In genomic region chr4:95160912-95161669, GRCm38 (mm10) we compare ENCODE assay signal across 8 mouse cellular contexts.
A peak's percentile ranks its signal among the peaks of the same experiment; 100 is the strongest.
DNase-seq lines count a peak whose midpoint lies in the region; ATAC-seq and TF ChIP-seq lines count a peak whose summit lies in the region.

No protein-coding gene starts in this region.

- H3K4me1 ChIP-seq in E14TG2a.4 (replicated peaks; ENCODE audit: low read depth, low read length) = peaks cover 27% of the 10 kb centered on the region
- H3K4me1 ChIP-seq in forebrain, embryonic 12.5 days = peaks cover 5% of the 10 kb centered on the region; the same call in 1 of the 2 replicates
- H3K4me1 ChIP-seq in heart, postnatal 0 days (ENCODE audit: control insufficient read depth, insufficient read depth) = peaks cover 24% of the 10 kb centered on the region
- H3K4me1 ChIP-seq in liver, embryonic 15.5 days (replicated peaks) = peaks cover 61% of the 10 kb centered on the region
- no peaks in the 10 kb centered on the region for H3K4me1 ChIP-seq in neural tube, embryonic 11.5 days (ENCODE audit: control insufficient read depth, insufficient read depth, low read length)
- peaks cover 20% of the 10 kb centered on the region for H3K4me1 ChIP-seq in stomach, embryonic 16.5 days (ENCODE audit: control insufficient read depth, insufficient read depth, low read length)

- peak; percentile 89 for DNase-seq in heart, postnatal 0 days (ENCODE audit: low spot score)
- peak; percentile 87 to 94 for DNase-seq in kidney, postnatal 4 days
- peak; percentile 86 for DNase-seq in neural tube, embryonic 11.5 days (ENCODE audit: low spot score)

- H3K9me3 ChIP-seq in E14TG2a.4 (ENCODE audit: low read length) = peaks cover 15% of the 10 kb centered on the region
- no peaks in the 10 kb centered on the region for H3K9me3 ChIP-seq in forebrain, embryonic 12.5 days
- H3K9me3 ChIP-seq in heart, postnatal 0 days (replicated peaks; ENCODE audit: control insufficient read depth, low read length) = no peaks in the 10 kb centered on the region
- H3K9me3 ChIP-seq in liver, embryonic 15.5 days (replicated peaks) = no peaks in the 10 kb centered on the region
- H3K9me3 ChIP-seq in neural tube, embryonic 11.5 days (ENCODE audit: control insufficient read depth, low read length) = no peaks in the 10 kb centered on the region
- no peaks in the 10 kb centered on the region for H3K9me3 ChIP-seq in stomach, embryonic 16.5 days (replicated peaks; ENCODE audit: control insufficient read depth, low read length)

- H3K9ac ChIP-seq in forebrain, embryonic 12.5 days = peak overlapping the region; percentile 72
- H3K9ac ChIP-seq in heart, postnatal 0 days (replicated peaks; ENCODE audit: low read depth, low read length) = peak overlapping the region; percentile 58
- peak overlapping the region; percentile 77 for H3K9ac ChIP-seq in liver, embryonic 15.5 days
- H3K9ac ChIP-seq in neural tube, embryonic 11.5 days (ENCODE audit: low read length) = peak overlapping the region; percentile 71
- peak overlapping the region; percentile 80 for H3K9ac ChIP-seq in stomach, embryonic 16.5 days (ENCODE audit: low read length)

- peak; percentile 87 for ATAC-seq in cerebellum, adult (ENCODE audit: insufficient number of reproducible peaks, low FRiP score, low TSS enrichment)
- ATAC-seq in forebrain, embryonic 12.5 days (ENCODE audit: low FRiP score) = peak; percentile 95
- peak; percentile 96 for ATAC-seq in heart, postnatal 0 days (ENCODE audit: insufficient read depth, low read depth)
- peak; percentile 98 for ATAC-seq in liver, embryonic 15.5 days (ENCODE audit: insufficient read depth)
- ATAC-seq in neural tube, embryonic 11.5 days (ENCODE audit: insufficient read depth, low FRiP score, low TSS enrichment) = peak; percentile 95
- ATAC-seq in stomach, embryonic 16.5 days (ENCODE audit: insufficient read depth, low FRiP score) = peak; percentile 97

- WGBS in forebrain, embryonic 12.5 days = under 1% methylated on average over 53 of the region's 53 CpGs
- WGBS in heart, postnatal 0 days = 1% methylated on average over 53 of the region's 53 CpGs
- WGBS in liver, embryonic 15.5 days (ENCODE audit: insufficient replicate concordance) = under 1% methylated on average over 53 of the region's 53 CpGs
- WGBS in neural tube, embryonic 11.5 days = 1% methylated on average over 53 of the region's 53 CpGs
- 1% methylated on average over 53 of the region's 53 CpGs for WGBS in stomach, embryonic 16.5 days

- H3K4me2 ChIP-seq in forebrain, embryonic 12.5 days = peak overlapping the region; percentile 72
- peak overlapping the region; percentile 62 for H3K4me2 ChIP-seq in heart, postnatal 0 days (ENCODE audit: low read depth, low read length)
- peak overlapping the region; percentile 88 for H3K4me2 ChIP-seq in liver, embryonic 15.5 days
- peak overlapping the region; percentile 78 for H3K4me2 ChIP-seq in neural tube, embryonic 11.5 days (ENCODE audit: low read depth)
- peak overlapping the region; percentile 63 for H3K4me2 ChIP-seq in stomach, embryonic 16.5 days (ENCODE audit: low read depth, low read length)

- peaks cover 6% of the 10 kb centered on the region for H3K27me3 ChIP-seq in E14TG2a.4 (ENCODE audit: insufficient read depth, low read length)
- peaks cover 8% of the 10 kb centered on the region; the same call in 1 of the 2 replicates for H3K27me3 ChIP-seq in forebrain, embryonic 12.5 days
- no peaks in the 10 kb centered on the region for H3K27me3 ChIP-seq in heart, postnatal 0 days (ENCODE audit: control insufficient read depth, insufficient read depth, low read length)
- H3K27me3 ChIP-seq in liver, embryonic 15.5 days = no peaks in the 10 kb centered on the region
- H3K27me3 ChIP-seq in neural tube, embryonic 11.5 days (ENCODE audit: control insufficient read depth, insufficient read depth, low read length) = no peaks in the 10 kb centered on the region
- no peaks in the 10 kb centered on the region for H3K27me3 ChIP-seq in stomach, embryonic 16.5 days (ENCODE audit: control insufficient read depth, insufficient read depth, low read length)

- 0 out of 2 replicates have a peak, but pooled peaks have one; percentile 28 for TF ChIP-seq EP300 in heart, postnatal 0 days (IDR thresholded peaks at IDR 0.05; ENCODE audit: low read depth)

- peak overlapping the region; percentile 86 for H3K27ac ChIP-seq in forebrain, embryonic 12.5 days
- peak overlapping the region; percentile 94 for H3K27ac ChIP-seq in heart, postnatal 0 days (ENCODE audit: low read depth)
- peak overlapping the region; percentile 95 for H3K27ac ChIP-seq in liver, embryonic 15.5 days (replicated peaks)
- peak overlapping the region; percentile 80 for H3K27ac ChIP-seq in neural tube, embryonic 11.5 days (ENCODE audit: low read depth, low read length)
- peak overlapping the region; percentile 98 for H3K27ac ChIP-seq in stomach, embryonic 16.5 days (ENCODE audit: low read length)

- no peak for TF ChIP-seq CTCF in E14TG2a.4 (conservative IDR thresholded peaks at IDR 0.05; ENCODE audit: low read length)
- peak; percentile 37 for TF ChIP-seq CTCF in heart, postnatal 0 days (IDR thresholded peaks at IDR 0.05; ENCODE audit: low read depth)

- H3K4me3 ChIP-seq in E14TG2a.4 (replicated peaks; ENCODE audit: low read length) = peak overlapping the region; percentile 76
- peak overlapping the region; percentile 56 for H3K4me3 ChIP-seq in forebrain, embryonic 12.5 days (replicated peaks)
- peak overlapping the region; percentile 52 for H3K4me3 ChIP-seq in heart, postnatal 0 days (ENCODE audit: low read depth, low read length)
- H3K4me3 ChIP-seq in liver, embryonic 15.5 days (replicated peaks) = peak overlapping the region; percentile 69
- H3K4me3 ChIP-seq in neural tube, embryonic 11.5 days (ENCODE audit: low read depth, low read length) = peak overlapping the region; percentile 39
- H3K4me3 ChIP-seq in stomach, embryonic 16.5 days (replicated peaks; ENCODE audit: low read length) = peak overlapping the region; percentile 56

- no peaks in the 10 kb centered on the region for H3K36me3 ChIP-seq in E14TG2a.4 (ENCODE audit: insufficient read depth, low read length)
- no peaks in the 10 kb centered on the region for H3K36me3 ChIP-seq in forebrain, embryonic 12.5 days (replicated peaks)
- no peaks in the 10 kb centered on the region for H3K36me3 ChIP-seq in heart, postnatal 0 days (replicated peaks; ENCODE audit: control insufficient read depth, insufficient read depth, low read length)
- H3K36me3 ChIP-seq in liver, embryonic 15.5 days (replicated peaks) = no peaks in the 10 kb centered on the region
- no peaks in the 10 kb centered on the region for H3K36me3 ChIP-seq in neural tube, embryonic 11.5 days (ENCODE audit: control insufficient read depth, insufficient read depth, low read length)
- no peaks in the 10 kb centered on the region for H3K36me3 ChIP-seq in stomach, embryonic 16.5 days (ENCODE audit: control insufficient read depth, insufficient read depth, low read length)

Comparison
In these comparisons a context has a peak if more than half of its experiments do, and no peak if none do; other contexts are left out.
1. Peak in every context shown above with its lines: DNase-seq, ATAC-seq, H3K4me3 ChIP-seq and H3K27ac ChIP-seq.